Mouse (Mus musculus) small intestine, adult 2 months (tissue): ENCODE results near the gene Med21.

Experiments used
- CTCF ChIP-seq: fragments of 200-500 bp; IDR thresholded peaks from 2 replicates; pipeline ENCODE4 v1.5.1; 2012; ENCODE audit warnings: low read depth, mild to moderate bottlenecking, control low read depth, inconsistent platforms, low read length, moderate library complexity, mixed read lengths; ENCODE audit not compliant: insufficient replicate concordance, insufficient read length; ENCODE audit errors: extremely low read depth
- POLR2A ChIP-seq: fragments of 200-500 bp; IDR thresholded peaks from 2 replicates; pipeline ENCODE4 v1.6.1; 2012; ENCODE audit warnings: low read depth, mild to moderate bottlenecking, control low read depth, inconsistent platforms, low read length, moderate library complexity

GRCm38 (mm10) chr6:146630961-146631360 is 11.4 kb upstream of the Med21 start:
- no peak for TF ChIP-seq CTCF
- TF ChIP-seq POLR2A, result no peak
